Mouse (Mus musculus) heart, adult 2 months (tissue): Measurements from ENCODE around the gene Wtip. TPM values are rescaled to one million over a fixed set of nuclear protein-coding genes. Genes with fewer than 3 reads are reported as not detected.
"Not testable (repeated sequence)": the region's sequence is repeated elsewhere in the genome, so short reads cannot be mapped to it uniquely, and the experiment has no call there.

ENCODE experiments used
- DNase-seq, 2 experiments: peaks; one replicate each; pipeline ENCODE4 v3.0.0; 2021
- H3K27ac ChIP-seq: fragments of 200-600 bp; 2 replicates; pipeline ENCODE4 v1.8.1; 2022
- H3K27me3 ChIP-seq: fragments of 200-500 bp; 2 replicates; pipeline ENCODE4 v1.6.1; 2012; ENCODE audit warnings: mild to moderate bottlenecking, low read length, inconsistent platforms, mixed read lengths; ENCODE audit not compliant: control insufficient read depth, insufficient read depth
- H3K36me3 ChIP-seq: fragments of 200-500 bp; 2 replicates; pipeline ENCODE4 v1.6.1; 2012; ENCODE audit warnings: low read length, inconsistent platforms; ENCODE audit not compliant: control insufficient read depth, insufficient read depth
- H3K4me1 ChIP-seq: fragments of 200-500 bp; 2 replicates; pipeline ENCODE4 v1.6.1; 2011; ENCODE audit warnings: low read length; ENCODE audit not compliant: control insufficient read depth, insufficient read depth
- H3K4me3 ChIP-seq: fragments of 200-600 bp; 2 replicates; pipeline ENCODE4 v1.8.1; 2022
- H3K79me2 ChIP-seq: fragments of 200-500 bp; replicated peaks from 2 replicates; pipeline ENCODE4 v1.6.1; 2012; ENCODE audit warnings: mild to moderate bottlenecking, inconsistent platforms, low read length, moderate library complexity, mixed read lengths; ENCODE audit not compliant: control insufficient read depth, insufficient read depth
- H3K9ac ChIP-seq: fragments of 200-500 bp; 2 replicates; pipeline ENCODE4 v1.6.1; 2012; ENCODE audit warnings: low read depth, mild to moderate bottlenecking, control low read depth, inconsistent platforms, low read length, mixed read lengths
- CTCF ChIP-seq: fragments of 200-600 bp; IDR thresholded peaks from 2 replicates; pipeline ENCODE4 v1.8.1; 2022; ENCODE audit warnings: antibody characterized with exemption, mild to moderate bottlenecking, moderate library complexity
- EP300 ChIP-seq: fragments of 200-500 bp; IDR thresholded peaks from 2 replicates; pipeline ENCODE4 v1.6.1; 2011; ENCODE audit warnings: low read depth, low read length, control low read depth; ENCODE audit not compliant: insufficient read depth
- POLR2A ChIP-seq: fragments of 200-500 bp; IDR thresholded peaks from 2 replicates; pipeline ENCODE4 v1.6.1; 2011; ENCODE audit warnings: mild to moderate bottlenecking, low read depth, low read length, control low read depth; ENCODE audit not compliant: insufficient read depth
- WGBS: fragments of 180-500 bp; shearing (Covaris S2); methylation state at CpG from one replicate; pipeline ENCODE4 v1.1.7; 2018; 5-methylcytosine and 5-hydroxymethylcytosine counted together
- intact Hi-C: fragments of 180-260 bp; cut with DNase I; formaldehyde crosslinking; loops from one replicate; pipeline ENCODE4 v1.15.1; 2025
- long read RNA-seq: library from polyadenylated mRNA; stranded (forward); transcript quantifications from one replicate; pipeline ENCODE4 v2.0.0, GENCODE M21; 2021
- polyA plus RNA-seq: library from polyadenylated mRNA; depleted of rRNA; stranded (reverse); fragments of >200 nt; gene quantifications from 2 replicates; pipeline ENCODE4 v1.2.3, GENCODE M21; 2012; rRNA removed
- total RNA-seq, 2 experiments: library from RNA; stranded (reverse); gene quantifications; 2 replicates each; pipeline ENCODE4 v1.2.3; 2021

Gene Wtip
- total RNA-seq (10 to 100 TPM in 1 of 2 experiments, 1 to 10 TPM in 1; 9.7 to 10.6 TPM), polyA plus RNA-seq (12.1 and 16.8 TPM in 2 replicates)
- long read RNA-seq, transcript Wtip-201 (8 exons, 1,962 nt) = major isoform, 17 of 20 reads
- long read RNA-seq, partial matches to known transcripts = 1 of 20 reads
- long read RNA-seq, other reads (novel, unspliced or antisense) = 2 of 20 reads

DNA sequence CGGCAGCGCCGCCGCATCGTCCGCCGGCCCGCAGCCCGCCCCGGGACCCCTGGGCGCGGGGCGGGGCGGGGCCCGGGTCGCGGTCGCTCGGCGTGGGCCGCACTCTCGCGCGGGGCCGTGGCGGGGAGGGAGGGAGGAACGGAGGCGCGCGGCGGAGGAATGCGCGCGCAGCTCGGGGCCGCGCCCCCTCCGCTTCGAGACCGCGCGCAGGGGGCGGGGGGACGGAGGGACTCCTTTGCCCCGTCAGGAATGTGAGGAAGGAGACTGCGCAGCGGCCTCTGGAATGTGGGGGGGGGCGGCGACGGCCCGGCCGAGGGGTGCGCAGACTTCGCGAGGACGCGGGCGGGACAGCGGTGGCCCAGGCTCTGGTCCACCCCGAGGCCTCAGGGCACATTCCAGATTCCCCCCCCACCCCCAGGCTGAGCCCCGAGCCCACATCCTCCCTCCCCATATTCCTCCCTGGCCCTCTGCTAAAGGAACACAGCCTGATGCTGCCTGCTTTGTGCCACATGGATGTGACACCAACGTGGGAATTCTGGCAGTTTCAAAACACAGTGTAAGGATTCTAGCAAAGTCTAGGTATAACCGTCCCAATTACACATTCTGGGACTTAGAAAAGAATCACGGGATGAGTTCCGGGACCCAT, at the start of gene Wtip:
TSS of gene Wtip (minus strand) at position 152 of the 646 bp plus-strand sequence.
- 3% methylated on average over 65 of the region's 65 CpGs for WGBS
- no peaks in the 10 kb centered on the region for H3K27me3 ChIP-seq
- peak; percentile 83 to 86 for DNase-seq
- H3K36me3 ChIP-seq = no peaks in the 10 kb centered on the region
- TF ChIP-seq CTCF = no peak
- no peak for TF ChIP-seq EP300
- TF ChIP-seq POLR2A = no peak
- no peaks in the 10 kb centered on the region for H3K79me2 ChIP-seq
- H3K4me1 ChIP-seq = peaks cover 6% of the 10 kb centered on the region; the same call in 1 of the 2 replicates
- peak within 1 kb of the TSS; percentile 58 for H3K4me3 ChIP-seq
- H3K9ac ChIP-seq = peak within 1 kb of the TSS; percentile 95
- peak within 1 kb of the TSS; percentile 77 for H3K27ac ChIP-seq
- intact Hi-C loops = no loop called here

GRCm38 (mm10) chr7:34176241-34176640, 43.2 kb upstream of the Wtip start:
- WGBS = 71% methylated on average over 6 of the region's 6 CpGs

GRCm38 (mm10) chr7:34172251-34172650, 39.2 kb upstream of the Wtip start:
- no peak overlapping the region for H3K4me3 ChIP-seq
- no peaks in the 10 kb centered on the region for H3K27me3 ChIP-seq
- no peak overlapping the region for H3K27ac ChIP-seq
- intact Hi-C loops = no loop called here
- H3K36me3 ChIP-seq = peaks cover 2% of the 10 kb centered on the region; the same call in 1 of the 2 replicates
- no peak for DNase-seq
- 63% methylated on average over 1 of the region's 1 CpGs for WGBS
- no peaks in the 10 kb centered on the region for H3K79me2 ChIP-seq
- H3K9ac ChIP-seq = no peak overlapping the region
- TF ChIP-seq EP300 = no peak
- no peak for TF ChIP-seq POLR2A
- TF ChIP-seq CTCF = peak; percentile 19; the same call in 1 of the 2 replicates
- peaks cover 1% of the 10 kb centered on the region for H3K4me1 ChIP-seq

More at GRCm38 (mm10) chr7:34176241-34176640, 43.2 kb upstream of the Wtip start:
- H3K79me2 ChIP-seq, H3K27me3 ChIP-seq, H3K4me1 ChIP-seq, H3K36me3 ChIP-seq, DNase-seq, H3K27ac ChIP-seq, H3K9ac ChIP-seq, intact Hi-C loops, H3K4me3 ChIP-seq: not testable (repeated sequence)

DNA sequence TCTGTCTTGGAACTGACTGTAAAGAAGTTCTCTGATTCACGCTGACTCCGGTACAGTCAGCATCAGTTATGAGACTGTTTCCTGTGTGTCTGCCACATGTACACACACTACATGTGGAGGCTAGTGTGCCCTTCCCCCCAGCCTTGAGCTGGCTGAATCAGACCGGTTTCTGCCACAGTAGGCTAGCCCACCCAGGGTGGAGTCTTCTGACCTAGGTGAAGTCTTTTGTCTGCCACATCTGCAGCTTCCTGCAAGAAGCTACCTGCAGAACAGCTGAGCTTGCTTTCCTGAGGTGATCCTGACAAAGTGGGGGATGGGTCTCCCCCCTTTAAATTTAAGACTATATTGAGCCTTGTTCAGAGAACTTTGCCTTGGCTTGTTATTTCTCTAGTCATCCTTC, 36.4 kb upstream of the Wtip start, which contains the start of gene Uba2:
TSS of gene Uba2 (minus strand) at position 146 of the 400 bp plus-strand sequence.
- Histone ChIP-seq H3K4me3 (peak within 1 kb of the TSS; percentile 87), H3K9ac (peak within 1 kb of the TSS; percentile 86), H3K27ac (peak within 1 kb of the TSS; percentile 88), H3K4me1 (peaks cover 1% of the 10 kb centered on the region), H3K27me3 (no peaks in the 10 kb centered on the region), H3K79me2 (no peaks in the 10 kb centered on the region), H3K36me3 (peaks cover 2% of the 10 kb centered on the region)
- DNase-seq = no peak
- 84% methylated on average over 3 of the region's 3 CpGs for WGBS
- TF ChIP-seq EP300 (no peak), CTCF (no peak), POLR2A (no peak)
- intact Hi-C loops = loop anchor here (2.0 to 10.0 kb wide), 2 partner anchors 27 to 215 kb away; partner anchors contain the start of gene Pdcd2l

GRCm38 (mm10) chr7:34168470-34169251, 35.6 kb upstream of the Wtip start:
- Histone ChIP-seq H3K4me1 (peaks cover 1% of the 10 kb centered on the region), H3K79me2 (no peaks in the 10 kb centered on the region), H3K36me3 (peaks cover 5% of the 10 kb centered on the region), H3K4me3 (peak overlapping the region; percentile 87), H3K27ac (peak overlapping the region; percentile 88), H3K9ac (peak overlapping the region; percentile 86), H3K27me3 (no peaks in the 10 kb centered on the region)
- peak; percentile 95 to 97 for DNase-seq
- TF ChIP-seq CTCF (no peak), POLR2A (peak; percentile 90), EP300 (peak; percentile 57; the same call in 1 of the 2 replicates)
- intact Hi-C loops = loop anchor here (2.0 to 10.0 kb wide), 2 partner anchors 28 to 216 kb away; partner anchors contain the start of gene Pdcd2l
- 9% methylated on average over 30 of the region's 30 CpGs for WGBS
